Mouse (Mus musculus): ENCODE results near the gene Gm572. TPM values are rescaled to one million over a fixed set of nuclear protein-coding genes. Genes with fewer than 3 reads are reported as not detected.
A peak's percentile ranks its signal among the peaks of the same experiment; 100 is the strongest.

Gene Gm572
- polyA plus RNA-seq, 2 experiments = 0.11 TPM; not detected in 1

DNA sequence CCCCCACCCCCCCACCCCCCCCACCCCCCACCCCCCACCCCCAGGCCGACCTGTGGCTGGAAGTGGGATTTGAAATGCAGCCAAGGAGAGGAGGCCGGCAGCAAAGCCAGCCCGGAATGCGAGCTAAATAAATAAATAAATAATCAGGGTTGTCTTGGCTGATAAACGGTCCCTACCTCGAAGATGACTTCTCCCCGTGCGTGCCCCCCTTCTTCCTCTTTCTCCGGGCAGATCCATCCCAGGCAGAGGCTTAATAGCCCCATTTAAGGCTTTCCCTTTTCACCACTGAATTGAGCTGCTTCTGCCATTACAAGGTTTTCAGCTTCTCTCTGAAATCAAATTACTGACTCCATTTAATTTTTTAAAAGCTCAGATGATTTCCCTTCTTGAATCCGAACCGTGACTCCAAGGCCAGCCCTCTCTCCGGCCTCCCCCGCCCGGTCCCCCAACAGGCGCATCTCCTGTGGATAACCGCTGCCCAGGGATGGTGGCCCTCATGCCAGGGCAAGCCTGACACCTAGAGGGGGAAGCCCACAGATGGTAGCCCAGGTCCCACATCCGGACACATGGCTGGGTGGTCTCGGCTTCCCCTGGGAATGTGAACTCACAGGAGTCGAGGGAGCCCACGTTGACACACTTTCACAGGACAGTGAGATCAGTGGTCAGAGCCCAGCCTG is 34.0 kb downstream of the Gm572 start:
- ATAC-seq (ENCODE audit: low FRiP score, low read depth) (no peak), DNase-seq (ENCODE audit: low spot score) (no peak)
- Histone ChIP-seq H3K4me1 (ENCODE audit: control insufficient read depth, insufficient read depth, low read length) (peaks cover 3% of the 10 kb centered on the region; the same call in 1 of the 2 replicates), H3K4me3 (replicated peaks; ENCODE audit: low read length) (no peak overlapping the region), H3K27me3 (ENCODE audit: control insufficient read depth, insufficient read depth, low read length) (no peaks in the 10 kb centered on the region), H3K36me3 (ENCODE audit: control insufficient read depth, insufficient read depth, low read length) (no peaks in the 10 kb centered on the region), H3K9ac (ENCODE audit: low read depth, low read length, severe bottlenecking) (no peak overlapping the region), H3K9me3 (ENCODE audit: control insufficient read depth, low read length) (no peaks in the 10 kb centered on the region), H3K4me2 (replicated peaks; ENCODE audit: low read depth, low read length, severe bottlenecking) (no peak overlapping the region), H3K27ac (replicated peaks; ENCODE audit: low read depth, low read length) (no peak overlapping the region)
- 40% methylated on average over 20 of the region's 20 CpGs for WGBS
- TF ChIP-seq POLR2A (IDR thresholded peaks at IDR 0.05; ENCODE audit: borderline replicate concordance, extremely low read depth, insufficient read depth, insufficient read length) = no peak

GRCm38 (mm10) chr4:148678105-148678504 is 35.0 kb downstream of the Gm572 start:
- H3K27ac ChIP-seq (replicated peaks; ENCODE audit: low read depth, low read length) = no peak overlapping the region
- WGBS = 78% methylated on average over 7 of the region's 7 CpGs
- no peak overlapping the region for H3K4me3 ChIP-seq (replicated peaks; ENCODE audit: low read length)
- peaks cover 4% of the 10 kb centered on the region; the same call in 1 of the 2 replicates for H3K4me1 ChIP-seq (ENCODE audit: control insufficient read depth, insufficient read depth, low read length)
- no peaks in the 10 kb centered on the region for H3K9me3 ChIP-seq (ENCODE audit: control insufficient read depth, low read length)
- H3K9ac ChIP-seq (ENCODE audit: low read depth, low read length, severe bottlenecking) = no peak overlapping the region
- DNase-seq (ENCODE audit: low spot score) = no peak
- no peaks in the 10 kb centered on the region for H3K36me3 ChIP-seq (ENCODE audit: control insufficient read depth, insufficient read depth, low read length)
- H3K4me2 ChIP-seq (replicated peaks; ENCODE audit: low read depth, low read length, severe bottlenecking) = no peak overlapping the region
- ATAC-seq (ENCODE audit: low FRiP score, low read depth) = no peak
- no peaks in the 10 kb centered on the region for H3K27me3 ChIP-seq (ENCODE audit: control insufficient read depth, insufficient read depth, low read length)
- TF ChIP-seq POLR2A (IDR thresholded peaks at IDR 0.05; ENCODE audit: borderline replicate concordance, extremely low read depth, insufficient read depth, insufficient read length) = no peak

DNA sequence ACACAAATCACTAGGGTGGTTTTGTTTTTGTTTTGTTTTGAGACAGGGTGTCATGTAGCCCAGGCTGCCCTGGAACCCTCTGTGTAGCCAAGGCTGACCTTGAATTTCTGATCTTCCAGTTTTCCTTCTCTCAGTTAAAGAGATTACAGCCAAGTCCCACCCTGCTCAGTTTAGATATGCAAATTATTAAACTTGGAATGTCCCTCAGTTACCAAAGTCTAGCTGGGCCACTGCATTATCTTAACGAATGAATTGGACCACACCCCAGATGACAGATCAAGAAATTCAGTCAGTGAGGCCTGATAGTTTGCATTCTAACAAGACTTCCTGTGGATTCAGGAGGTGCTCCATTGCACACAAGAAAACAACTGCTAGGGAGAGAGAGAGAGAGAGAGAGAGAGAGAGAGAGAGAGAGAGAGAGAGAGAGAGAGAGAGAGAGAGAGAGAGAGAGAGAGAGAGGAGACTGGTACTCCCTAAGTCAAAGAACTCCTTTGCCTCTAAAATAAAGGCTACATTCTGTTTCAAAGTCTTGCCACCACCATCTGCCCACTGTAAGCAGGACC is 37.5 kb downstream of the Gm572 start:
- no peak for DNase-seq (ENCODE audit: low spot score)
- Histone ChIP-seq H3K9ac (ENCODE audit: low read depth, low read length, severe bottlenecking) (no peak overlapping the region), H3K27ac (replicated peaks; ENCODE audit: low read depth, low read length) (no peak overlapping the region), H3K9me3 (ENCODE audit: control insufficient read depth, low read length) (no peaks in the 10 kb centered on the region), H3K27me3 (ENCODE audit: control insufficient read depth, insufficient read depth, low read length) (no peaks in the 10 kb centered on the region), H3K36me3 (ENCODE audit: control insufficient read depth, insufficient read depth, low read length) (no peaks in the 10 kb centered on the region), H3K4me3 (replicated peaks; ENCODE audit: low read length) (no peak overlapping the region), H3K4me2 (replicated peaks; ENCODE audit: low read depth, low read length, severe bottlenecking) (no peak overlapping the region), H3K4me1 (ENCODE audit: control insufficient read depth, insufficient read depth, low read length) (peaks cover 13% of the 10 kb centered on the region; the same call in 1 of the 2 replicates)
- 71% methylated on average over 1 of the region's 1 CpGs for WGBS
- ATAC-seq (ENCODE audit: low FRiP score, low read depth) = no peak
- no peak for TF ChIP-seq POLR2A (IDR thresholded peaks at IDR 0.05; ENCODE audit: borderline replicate concordance, extremely low read depth, insufficient read depth, insufficient read length)

DNA sequence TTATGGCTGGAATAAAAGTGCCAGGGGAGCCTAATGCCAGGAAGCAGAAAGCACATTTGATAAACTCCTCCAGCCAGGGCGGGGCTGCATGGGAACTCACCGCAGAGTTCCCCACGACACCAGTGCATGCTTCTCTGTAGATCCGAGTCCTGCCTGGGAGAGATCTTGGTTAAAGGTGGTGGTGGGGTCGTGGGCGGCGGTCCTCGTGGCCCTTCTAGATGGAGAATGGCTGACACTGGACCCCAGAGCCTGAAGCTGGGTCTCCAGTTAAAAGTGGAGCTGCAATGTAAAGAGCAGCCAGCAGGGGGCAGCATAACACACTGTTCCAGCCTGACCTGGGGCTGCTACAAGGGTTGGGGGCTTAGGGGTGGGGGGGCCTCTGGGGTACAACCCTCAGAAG is 38.3 kb downstream of the Gm572 start:
- DNase-seq (ENCODE audit: low spot score) (peak; percentile 55), ATAC-seq (ENCODE audit: low FRiP score, low read depth) (no peak)
- 14% methylated on average over 8 of the region's 8 CpGs for WGBS
- Histone ChIP-seq H3K9ac (ENCODE audit: low read depth, low read length, severe bottlenecking) (no peak overlapping the region), H3K27ac (replicated peaks; ENCODE audit: low read depth, low read length) (no peak overlapping the region), H3K4me3 (replicated peaks; ENCODE audit: low read length) (no peak overlapping the region), H3K27me3 (ENCODE audit: control insufficient read depth, insufficient read depth, low read length) (no peaks in the 10 kb centered on the region), H3K4me1 (ENCODE audit: control insufficient read depth, insufficient read depth, low read length) (peaks cover 17% of the 10 kb centered on the region; the same call in 1 of the 2 replicates), H3K4me2 (replicated peaks; ENCODE audit: low read depth, low read length, severe bottlenecking) (peak overlapping the region; percentile 21; the same call in 1 of the 2 replicates), H3K9me3 (ENCODE audit: control insufficient read depth, low read length) (no peaks in the 10 kb centered on the region), H3K36me3 (ENCODE audit: control insufficient read depth, insufficient read depth, low read length) (no peaks in the 10 kb centered on the region)
- TF ChIP-seq POLR2A (IDR thresholded peaks at IDR 0.05; ENCODE audit: borderline replicate concordance, extremely low read depth, insufficient read depth, insufficient read length) = no peak

DNA sequence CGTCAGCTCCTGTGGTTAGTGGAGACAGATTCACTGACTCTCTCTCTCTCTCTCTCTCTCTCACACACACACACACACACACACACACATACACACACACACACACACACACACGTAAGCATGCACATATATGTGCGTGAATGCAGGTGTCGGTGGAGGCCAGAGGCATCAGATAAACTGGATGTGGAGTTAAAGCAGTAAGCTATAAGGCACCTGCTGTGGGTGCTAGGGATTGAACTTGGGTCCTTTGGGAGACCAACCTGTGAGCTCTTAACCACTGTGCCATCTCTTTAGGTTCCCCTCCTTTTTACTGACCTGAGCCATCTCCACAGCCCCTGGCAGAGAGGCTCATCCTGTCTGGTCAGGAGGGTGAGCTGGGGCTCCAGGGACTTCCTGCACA is 39.8 kb downstream of the Gm572 start:
- Histone ChIP-seq H3K4me2 (replicated peaks; ENCODE audit: low read depth, low read length, severe bottlenecking) (no peak overlapping the region), H3K36me3 (ENCODE audit: control insufficient read depth, insufficient read depth, low read length) (no peaks in the 10 kb centered on the region), H3K27ac (replicated peaks; ENCODE audit: low read depth, low read length) (no peak overlapping the region), H3K4me3 (replicated peaks; ENCODE audit: low read length) (no peak overlapping the region), H3K27me3 (ENCODE audit: control insufficient read depth, insufficient read depth, low read length) (no peaks in the 10 kb centered on the region), H3K9ac (ENCODE audit: low read depth, low read length, severe bottlenecking) (no peak overlapping the region), H3K9me3 (ENCODE audit: control insufficient read depth, low read length) (no peaks in the 10 kb centered on the region), H3K4me1 (ENCODE audit: control insufficient read depth, insufficient read depth, low read length) (peaks cover 23% of the 10 kb centered on the region)
- DNase-seq (ENCODE audit: low spot score) = no peak
- WGBS = 82% methylated on average over 4 of the region's 4 CpGs
- no peak for ATAC-seq (ENCODE audit: low FRiP score, low read depth)
- no peak for TF ChIP-seq POLR2A (IDR thresholded peaks at IDR 0.05; ENCODE audit: borderline replicate concordance, extremely low read depth, insufficient read depth, insufficient read length)
